Mouse (Mus musculus) bone marrow macrophage, adult 2 months (primary cell): Measurements from ENCODE around the gene Slc51a. TPM values are rescaled to one million over a fixed set of nuclear protein-coding genes. Genes with fewer than 3 reads are reported as not detected.

Experiments
- H3K27ac ChIP-seq: 2 replicates; pipeline ENCODE4 v1.5.1; 2012; ENCODE audit warnings: low read depth, low read length; ENCODE audit not compliant: insufficient read depth
- H3K4me1 ChIP-seq: 2 replicates; pipeline ENCODE4 v1.6.1; 2012; ENCODE audit warnings: low read length; ENCODE audit not compliant: control insufficient read depth, insufficient read depth
- H3K4me3 ChIP-seq: 2 replicates; pipeline ENCODE4 v1.5.1; 2012; ENCODE audit warnings: mild to moderate bottlenecking, low read length, moderate library complexity; ENCODE audit not compliant: insufficient read depth
- CTCF ChIP-seq: IDR thresholded peaks from 2 replicates; pipeline ENCODE4 v1.5.1; 2012; ENCODE audit warnings: low read depth, mild to moderate bottlenecking, low read length, moderate library complexity
- POLR2A ChIP-seq: IDR thresholded peaks from 2 replicates; pipeline ENCODE4 v1.6.1; 2012; ENCODE audit warnings: mild to moderate bottlenecking, low read depth, low read length, borderline replicate concordance
- polyA plus RNA-seq: library from polyadenylated mRNA; stranded (reverse); fragments of >200 nt; gene quantifications from 2 replicates; pipeline ENCODE4 v1.2.4, GENCODE M21; 2012; ENCODE audit not compliant: missing spikeins, insufficient read depth, insufficient read length

Gene Slc51a
- polyA plus RNA-seq, 1 experiment = not detected

GRCm38 (mm10) chr16:32510399-32511337 is 23.0 kb upstream of the Slc51a start:
- no peaks in the 10 kb centered on the region for H3K4me1 ChIP-seq
- H3K4me3 ChIP-seq = no peak overlapping the region
- no peak for TF ChIP-seq CTCF
- TF ChIP-seq POLR2A = no peak
- no peak overlapping the region for H3K27ac ChIP-seq

- Histone ChIP-seq H3K4me3 (no peak overlapping the region), H3K4me1 (no peaks in the 10 kb centered on the region), H3K27ac (no peak overlapping the region)
- TF ChIP-seq CTCF (no peak), POLR2A (no peak)
Measured at GRCm38 (mm10) chr16:32509066-32509942, 21.6 kb upstream of the Slc51a start.

GRCm38 (mm10) chr16:32508506-32509065 is 20.9 kb upstream of the Slc51a start:
- Histone ChIP-seq H3K4me3 (no peak overlapping the region), H3K27ac (no peak overlapping the region), H3K4me1 (no peaks in the 10 kb centered on the region)
- no peak for TF ChIP-seq CTCF
- TF ChIP-seq POLR2A = no peak

- Histone ChIP-seq H3K4me1 (no peaks in the 10 kb centered on the region), H3K4me3 (no peak overlapping the region), H3K27ac (no peak overlapping the region)
- TF ChIP-seq CTCF (no peak), POLR2A (no peak)
Measured at GRCm38 (mm10) chr16:32508035-32508434, 20.4 kb upstream of the Slc51a start.

GRCm38 (mm10) chr16:32507407-32507806 is 19.7 kb upstream of the Slc51a start:
- no peak overlapping the region for H3K4me3 ChIP-seq
- H3K4me1 ChIP-seq = no peaks in the 10 kb centered on the region
- TF ChIP-seq POLR2A (no peak), CTCF (peak; percentile 90)
- no peak overlapping the region for H3K27ac ChIP-seq

GRCm38 (mm10) chr16:32506868-32507267 is 19.2 kb upstream of the Slc51a start:
- no peak for TF ChIP-seq CTCF
- H3K27ac ChIP-seq = no peak overlapping the region
- H3K4me1 ChIP-seq = no peaks in the 10 kb centered on the region
- no peak overlapping the region for H3K4me3 ChIP-seq

GRCm38 (mm10) chr16:32506298-32506697 is 18.6 kb upstream of the Slc51a start:
- H3K4me3 ChIP-seq = no peak overlapping the region
- H3K4me1 ChIP-seq = peaks cover 2% of the 10 kb centered on the region
- H3K27ac ChIP-seq = no peak overlapping the region
- TF ChIP-seq CTCF (no peak), POLR2A (no peak)

GRCm38 (mm10) chr16:32503633-32504032 is 16.0 kb upstream of the Slc51a start:
- Histone ChIP-seq H3K4me3 (no peak overlapping the region), H3K27ac (no peak overlapping the region), H3K4me1 (peaks cover 2% of the 10 kb centered on the region)
- no peak for TF ChIP-seq POLR2A
- TF ChIP-seq CTCF = no peak

GRCm38 (mm10) chr16:32502621-32503335 is 15.1 kb upstream of the Slc51a start:
- TF ChIP-seq POLR2A (no peak), CTCF (no peak)
- H3K4me3 ChIP-seq = no peak overlapping the region
- H3K4me1 ChIP-seq = peaks cover 2% of the 10 kb centered on the region
- no peak overlapping the region for H3K27ac ChIP-seq
